Mouse (Mus musculus): ENCODE results near the gene Sorbs1. TPM values are rescaled to one million over a fixed set of nuclear protein-coding genes. Genes with fewer than 3 reads are reported as not detected.

Sorbs1 gene
- total RNA-seq, 2 experiments from 2014 or later = 158 to 227 TPM

DNA sequence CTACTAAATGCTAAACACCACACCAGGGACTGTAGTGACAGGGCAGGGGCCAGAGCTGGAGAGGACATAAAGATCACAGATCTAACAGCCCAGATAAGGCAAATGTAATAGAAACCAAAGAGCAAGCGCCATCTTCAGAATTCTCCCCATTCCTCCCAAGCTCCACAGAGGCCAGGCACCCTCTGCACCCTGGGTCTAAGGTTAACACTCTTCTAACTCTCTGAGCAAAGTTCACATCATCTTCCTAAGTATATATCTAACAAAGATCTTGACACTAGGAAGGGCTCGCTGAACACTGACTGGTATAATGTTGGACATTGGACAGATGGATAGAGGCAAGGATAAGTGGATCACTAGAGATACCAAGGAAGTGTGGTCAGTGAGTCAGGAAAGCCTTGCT, 22.1 kb downstream of the Sorbs1 start:
- TF ChIP-seq CTCF (IDR thresholded peaks at IDR 0.05) = no peak

DNA sequence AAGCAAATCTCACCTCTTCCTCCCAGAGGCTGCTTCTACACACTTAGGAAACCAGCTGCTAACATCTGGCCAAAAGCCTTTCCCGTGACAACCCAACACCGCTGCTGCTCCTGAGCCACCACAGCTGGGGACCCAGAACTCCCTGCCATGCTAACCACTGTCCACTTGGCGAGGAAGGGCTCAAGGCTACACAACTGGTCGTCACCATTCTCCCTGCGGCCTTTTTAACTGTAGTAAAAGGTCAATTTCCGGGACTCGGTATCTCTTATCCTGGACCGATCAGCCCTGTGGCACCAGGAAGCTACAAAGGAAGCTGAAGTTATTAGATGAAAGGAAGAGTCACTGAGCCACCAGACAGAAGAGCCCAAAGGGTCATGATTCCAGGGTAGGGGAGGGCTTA, 22.8 kb downstream of the Sorbs1 start:
- Histone ChIP-seq H3K4me3 (0 out of 2 replicates have a peak overlapping the region, but pooled peaks have one; percentile 7), H3K27ac (peak overlapping the region; percentile 44)
- TF ChIP-seq CTCF (IDR thresholded peaks at IDR 0.05) = no peak
- intact Hi-C loops (cut with DNase I) = no loop called here
- DNase-seq = no peak

More for the DNA sequence above, 22.1 kb downstream of the Sorbs1 start:
- intact Hi-C loops (cut with DNase I) = no loop called here
- DNase-seq = no peak
- peak overlapping the region; percentile 44; the same call in 1 of the 2 replicates for H3K27ac ChIP-seq
- H3K4me3 ChIP-seq = no peak overlapping the region

DNA sequence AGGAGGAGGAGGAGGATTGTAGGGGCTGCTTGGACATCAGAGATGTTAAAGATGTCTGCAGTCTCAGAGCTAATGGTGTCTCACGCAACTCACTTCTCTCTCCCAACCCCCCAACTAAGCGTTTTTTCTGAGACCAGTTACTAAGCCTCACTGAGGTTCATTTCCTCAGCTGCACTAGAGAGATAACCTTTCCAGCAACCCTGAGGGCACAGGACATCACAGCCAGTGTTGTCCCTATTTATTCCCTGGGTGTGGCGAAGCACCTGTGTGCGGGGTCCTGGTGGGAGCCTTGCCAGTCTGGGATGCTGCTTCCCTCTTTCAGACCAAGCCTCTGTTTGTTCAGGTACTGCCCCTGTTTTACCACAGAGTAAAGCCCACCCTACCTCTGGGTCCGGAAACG, 23.9 kb downstream of the Sorbs1 start:
- intact Hi-C loops (cut with DNase I) = no loop called here
- Histone ChIP-seq H3K4me3 (no peak overlapping the region), H3K27ac (peak overlapping the region; percentile 44)
- TF ChIP-seq CTCF (IDR thresholded peaks at IDR 0.05) = no peak
- no peak for DNase-seq

DNA sequence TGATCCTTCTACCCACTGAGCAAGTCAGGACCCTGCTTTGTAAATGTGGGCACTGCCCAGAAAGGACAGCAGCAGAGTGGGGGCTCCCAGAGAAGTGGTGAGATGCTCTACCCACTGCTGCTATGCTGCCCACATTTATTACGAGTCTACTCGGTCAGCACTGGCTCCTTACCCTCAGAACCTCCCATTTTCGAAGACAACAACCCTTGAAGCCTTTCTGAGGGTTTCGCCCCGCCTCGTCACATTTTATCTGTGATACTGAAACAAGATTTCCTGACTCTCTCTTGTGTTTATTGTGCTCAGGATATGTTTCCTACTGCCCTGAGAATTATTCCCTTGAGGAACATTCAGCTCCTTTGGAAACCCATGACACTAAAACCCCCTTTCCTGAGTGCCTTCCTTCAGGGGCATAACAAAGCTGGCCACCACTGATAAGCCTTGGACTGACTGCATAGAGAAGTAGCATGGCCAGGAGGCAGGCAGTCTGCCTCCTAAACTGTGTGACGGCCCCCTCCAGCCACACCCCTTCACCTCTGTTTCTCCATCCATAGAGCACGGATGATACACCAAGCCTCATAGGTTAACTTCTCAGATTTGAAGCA, 24.6 kb downstream of the Sorbs1 start:
- H3K27ac ChIP-seq = peak overlapping the region; percentile 44
- intact Hi-C loops (cut with DNase I) = no loop called here
- DNase-seq = no peak
- peak overlapping the region; percentile 24; the same call in 1 of the 2 replicates for H3K4me3 ChIP-seq
- TF ChIP-seq CTCF (IDR thresholded peaks at IDR 0.05) = no peak

DNA sequence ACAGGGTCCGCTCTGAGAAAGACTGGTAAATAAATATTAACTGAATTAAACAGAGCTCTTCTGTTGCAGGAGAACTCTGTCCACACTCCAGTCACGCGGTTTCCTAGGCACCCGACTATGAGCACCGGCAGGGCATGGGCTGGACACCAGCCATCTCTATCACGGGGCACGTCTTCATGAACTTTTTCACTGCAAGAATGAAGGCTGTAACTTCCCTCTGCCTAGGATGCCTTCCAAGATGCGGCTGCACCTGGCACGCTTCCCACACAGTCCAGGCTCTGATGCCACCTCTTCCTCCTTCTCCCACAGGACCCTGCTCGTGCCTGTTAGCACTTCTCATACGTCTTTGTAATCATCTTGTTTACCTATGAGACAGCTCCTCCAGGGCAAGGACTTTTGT, 26.0 kb downstream of the Sorbs1 start:
- H3K27ac ChIP-seq = peak overlapping the region; percentile 57
- H3K4me3 ChIP-seq = peak overlapping the region; percentile 33
- DNase-seq = peak; percentile 72
- TF ChIP-seq CTCF (IDR thresholded peaks at IDR 0.05) = no peak
- intact Hi-C loops (cut with DNase I) = no loop called here

DNA sequence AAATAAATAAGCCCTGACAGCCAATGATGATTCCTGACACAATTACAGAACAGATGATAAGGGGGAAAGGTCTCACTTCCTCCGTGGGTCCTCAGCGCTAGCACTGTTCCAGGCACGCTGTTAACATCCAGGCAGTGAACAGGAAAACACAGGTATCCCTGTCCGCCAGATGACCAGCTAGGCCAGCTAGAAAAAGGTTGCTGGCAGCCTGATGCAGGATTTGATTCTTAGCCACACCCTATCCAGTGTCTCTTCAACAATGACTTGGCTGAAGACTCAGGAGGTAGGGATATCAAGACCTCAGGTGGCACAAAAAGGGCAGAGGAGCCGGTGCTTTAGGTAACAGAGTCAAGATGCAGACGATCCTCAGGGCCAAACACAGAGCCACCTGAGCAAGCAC, 32.5 kb downstream of the Sorbs1 start:
- DNase-seq = no peak
- intact Hi-C loops (cut with DNase I) = no loop called here
- Histone ChIP-seq H3K27ac (peak overlapping the region; percentile 48), H3K4me3 (no peak overlapping the region)
- no peak for TF ChIP-seq CTCF (IDR thresholded peaks at IDR 0.05)

DNA sequence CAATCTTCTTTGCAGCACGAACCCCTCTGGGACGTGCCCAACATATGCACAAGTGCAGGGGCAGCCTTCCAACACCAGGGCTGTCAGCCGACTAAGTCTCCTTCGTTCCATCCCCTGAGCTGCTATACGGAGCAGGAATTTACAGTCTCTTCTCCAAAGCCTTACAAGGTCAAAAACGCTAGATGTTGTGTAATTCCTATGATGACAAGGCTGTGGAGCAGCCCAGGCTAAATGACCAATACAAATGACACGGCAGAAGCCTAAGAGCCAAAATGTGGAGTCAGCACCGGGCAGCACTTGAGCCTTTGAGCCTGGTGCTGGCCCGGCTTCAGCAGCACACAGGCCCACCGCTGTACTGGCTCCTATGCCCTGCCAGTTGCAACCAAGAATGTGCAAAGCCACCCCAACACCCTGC, 35.4 kb downstream of the Sorbs1 start:
- intact Hi-C loops (cut with DNase I) = loop anchor here (5.0 kb wide), 1 partner anchor 34 kb away; the partner anchor contains the start of gene Sorbs1
- TF ChIP-seq CTCF (IDR thresholded peaks at IDR 0.05) = no peak
- H3K27ac ChIP-seq = peak overlapping the region; percentile 85
- peak overlapping the region; percentile 17 for H3K4me3 ChIP-seq
- DNase-seq = peak; percentile 63

DNA sequence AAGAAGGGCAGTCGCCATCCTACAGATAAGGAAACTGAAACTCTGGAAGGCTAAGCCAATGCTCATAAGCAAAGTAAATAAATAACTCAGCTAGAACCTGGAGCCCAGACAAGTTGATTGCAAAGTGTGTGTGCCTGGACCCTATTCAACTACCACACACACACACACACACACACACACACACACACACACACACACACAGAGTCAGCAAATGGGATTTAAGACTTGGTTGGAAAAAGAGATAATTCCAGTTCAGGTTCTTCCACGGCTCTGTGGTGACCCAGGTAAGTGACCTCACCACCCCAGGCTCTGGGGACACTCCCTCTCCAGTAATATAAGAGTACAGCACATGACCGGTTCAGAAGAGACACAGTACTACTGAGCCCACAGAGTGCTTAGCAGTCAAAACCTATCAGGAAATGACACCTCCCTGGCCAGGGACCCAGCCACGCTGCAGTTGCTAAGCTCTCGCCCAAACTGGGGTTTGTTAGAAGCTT, 36.1 kb downstream of the Sorbs1 start:
- intact Hi-C loops (cut with DNase I) = loop anchor here (5.0 kb wide), 1 partner anchor 35 kb away; the partner anchor contains the start of gene Sorbs1
- peak; percentile 63 for DNase-seq
- Histone ChIP-seq H3K4me3 (peak overlapping the region; percentile 21; the same call in 1 of the 2 replicates), H3K27ac (peak overlapping the region; percentile 85)
- no peak for TF ChIP-seq CTCF (IDR thresholded peaks at IDR 0.05)

DNA sequence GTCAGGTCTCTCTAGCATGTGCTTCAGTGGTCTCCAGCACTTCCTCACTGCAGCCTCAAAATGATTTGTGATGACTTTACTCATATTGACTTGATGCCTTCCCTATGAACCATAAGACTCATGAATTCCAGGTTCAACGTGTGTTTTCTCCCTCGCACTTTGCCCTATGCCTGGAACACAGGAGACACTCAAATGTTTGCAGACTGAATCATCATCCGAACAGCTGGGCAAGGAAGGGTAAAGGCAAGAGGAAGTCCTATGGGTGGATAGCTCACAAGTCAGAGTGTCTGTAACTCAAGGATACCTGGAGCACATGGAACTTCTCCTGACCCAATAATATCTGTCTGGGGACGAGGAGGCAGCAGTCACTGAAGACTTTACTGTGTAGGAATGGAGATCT, 37.1 kb downstream of the Sorbs1 start:
- TF ChIP-seq CTCF (IDR thresholded peaks at IDR 0.05) = no peak
- no peak for DNase-seq
- intact Hi-C loops (cut with DNase I) = loop anchor here (5.0 kb wide), 1 partner anchor 36 kb away; the partner anchor contains the start of gene Sorbs1
- peak overlapping the region; percentile 53; the same call in 1 of the 2 replicates for H3K27ac ChIP-seq
- no peak overlapping the region for H3K4me3 ChIP-seq

DNA sequence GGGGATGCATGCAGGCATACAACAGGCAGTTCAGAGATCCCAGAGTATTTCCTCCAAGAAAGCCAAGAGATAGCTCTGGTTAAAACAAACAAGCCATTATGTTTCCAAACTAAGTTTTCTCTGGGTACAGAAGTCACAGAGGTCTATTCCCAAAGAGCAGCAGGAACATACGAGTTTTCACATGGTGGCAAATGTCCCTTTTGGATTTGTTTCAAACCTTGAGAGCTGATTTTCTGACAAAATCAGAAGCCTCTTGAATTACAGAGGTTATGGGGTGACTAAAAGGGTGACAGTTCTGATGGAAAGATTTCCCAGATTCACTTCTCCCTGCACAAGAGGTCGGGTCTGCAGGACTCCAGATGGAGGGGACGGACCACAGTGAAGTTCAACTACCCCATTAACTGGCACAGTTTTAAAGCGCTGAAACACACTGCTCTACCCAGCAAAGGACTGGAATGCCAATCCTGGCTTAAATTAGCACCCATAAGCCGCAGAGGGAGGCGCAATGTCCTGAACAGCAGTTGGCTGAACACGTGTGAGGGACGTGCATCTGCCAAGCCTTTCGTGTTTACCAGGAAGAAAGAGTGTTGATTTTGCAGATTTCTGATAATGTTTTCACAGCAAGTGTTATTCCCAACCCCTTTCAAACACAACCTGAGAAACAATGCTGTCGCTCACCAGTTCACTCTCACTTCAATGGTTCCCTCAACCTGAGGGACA, 41.9 kb downstream of the Sorbs1 start:
- TF ChIP-seq CTCF (IDR thresholded peaks at IDR 0.05) = no peak
- Histone ChIP-seq H3K4me3 (no peak overlapping the region; the same call in 1 of the 2 replicates), H3K27ac (peak overlapping the region; percentile 85)
- intact Hi-C loops (cut with DNase I) = loop anchor here (5.0 kb wide), 1 partner anchor 34 kb away; no protein-coding TSS in a partner anchor
- peak; percentile 66 for DNase-seq

DNA sequence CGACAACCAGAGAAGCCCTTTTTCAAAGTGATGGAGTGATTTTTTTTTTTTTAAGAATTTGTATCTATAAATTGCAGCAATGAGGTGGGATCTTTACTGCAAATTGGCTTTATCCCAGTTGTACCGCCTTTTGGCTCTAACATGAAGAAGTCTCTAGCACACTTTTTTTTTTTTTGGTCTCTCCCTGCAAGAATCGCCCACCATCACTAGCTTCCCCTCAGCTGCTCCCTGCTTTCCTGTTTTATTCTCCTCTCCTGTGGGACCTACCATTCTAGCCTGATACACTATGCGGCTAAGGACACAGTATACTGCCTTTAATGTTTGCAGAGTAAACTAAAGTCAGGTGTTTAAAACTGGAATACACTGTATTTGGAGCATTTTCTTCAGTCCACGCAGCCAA, 43.8 kb downstream of the Sorbs1 start:
- no peak for TF ChIP-seq CTCF (IDR thresholded peaks at IDR 0.05)
- Histone ChIP-seq H3K27ac (peak overlapping the region; percentile 48), H3K4me3 (no peak overlapping the region)
- DNase-seq = no peak
- intact Hi-C loops (cut with DNase I) = loop anchor here (5.0 kb wide), 1 partner anchor 32 kb away; no protein-coding TSS in a partner anchor

DNA sequence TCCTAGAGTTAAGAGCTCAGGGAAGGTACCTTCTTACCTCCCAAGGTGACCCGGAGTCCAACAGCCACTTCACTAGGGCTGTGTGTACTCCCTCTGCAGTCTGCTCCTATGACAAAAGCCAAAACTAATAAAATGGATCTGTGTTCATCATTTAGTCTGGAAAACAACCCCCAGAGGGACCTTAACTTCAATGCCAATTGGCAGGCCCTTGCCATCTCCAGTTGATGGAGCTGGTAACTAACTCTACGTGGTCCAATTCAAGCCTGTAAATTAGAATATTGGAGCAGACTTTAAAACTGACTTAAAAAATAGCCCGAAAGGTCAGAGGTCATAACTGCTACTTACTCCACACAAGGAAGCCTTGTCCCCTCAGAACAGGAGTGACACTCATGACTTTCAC, 45.3 kb downstream of the Sorbs1 start:
- TF ChIP-seq CTCF (IDR thresholded peaks at IDR 0.05) = no peak
- peak; percentile 31 for DNase-seq
- no peak overlapping the region; the same call in 1 of the 2 replicates for H3K4me3 ChIP-seq
- peak overlapping the region; percentile 81 for H3K27ac ChIP-seq
- intact Hi-C loops (cut with DNase I) = no loop called here

DNA sequence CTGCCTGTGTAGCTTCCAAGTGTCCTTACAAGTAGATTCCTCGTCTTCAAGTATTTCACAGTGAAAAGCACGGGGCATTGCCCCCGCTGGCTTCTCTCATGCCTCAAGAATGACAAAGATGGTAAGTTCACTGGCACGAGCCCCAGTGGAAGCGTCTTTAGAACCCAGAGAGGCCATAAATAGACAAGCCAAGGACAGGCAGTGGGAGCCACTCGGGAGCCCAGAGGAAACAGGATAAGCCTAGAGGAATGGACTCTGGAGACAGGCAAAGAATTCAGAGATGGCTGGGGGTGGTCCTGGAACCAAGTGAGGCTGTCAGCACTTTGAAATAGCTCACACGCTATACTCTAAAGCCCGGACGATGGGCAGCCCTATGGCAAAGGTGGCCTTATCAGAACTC, 45.8 kb downstream of the Sorbs1 start:
- Histone ChIP-seq H3K27ac (peak overlapping the region; percentile 81), H3K4me3 (peak overlapping the region; percentile 26)
- DNase-seq = peak; percentile 60
- intact Hi-C loops (cut with DNase I) = no loop called here
- TF ChIP-seq CTCF (IDR thresholded peaks at IDR 0.05) = no peak

Data from gastrocnemius, adult 2 months (tissue).